Mouse (Mus musculus): ENCODE data around the gene Fbxw2. TPM values are rescaled to one million over a fixed set of nuclear protein-coding genes. Genes with fewer than 3 reads are reported as not detected.
"Not testable (repeated sequence)": the region's sequence is repeated elsewhere in the genome, so short reads cannot be mapped to it uniquely, and the experiment has no call there.

Gene Fbxw2
- polyA plus RNA-seq, 1 experiment from 2014 or later = 69.3 TPM

DNA sequence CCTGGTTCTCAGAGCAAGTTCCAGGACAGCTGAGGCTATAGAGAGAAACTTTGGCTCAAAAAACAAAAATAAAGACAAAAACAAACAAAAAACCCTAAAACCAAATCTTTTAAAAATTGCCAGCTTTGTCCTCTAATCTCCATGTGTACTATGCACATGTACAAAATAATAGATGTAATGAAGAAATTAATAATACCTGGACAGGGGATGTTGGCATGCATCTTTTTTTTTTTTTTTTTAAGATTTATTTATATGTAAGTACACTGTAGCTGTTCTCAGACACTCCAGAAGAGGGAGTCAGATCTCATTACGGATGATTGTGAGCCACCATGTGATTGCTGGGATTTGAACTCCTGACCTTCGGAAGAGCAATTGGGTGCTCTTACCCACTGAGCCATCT is 33.6 kb downstream of the Fbxw2 start:
- ATAC-seq (ENCODE audit: low read depth); H3K36me3 ChIP-seq (ENCODE audit: control insufficient read depth, insufficient read depth, low read length); H3K27ac ChIP-seq (ENCODE audit: low read depth, low read length); H3K9me3 ChIP-seq (ENCODE audit: control insufficient read depth, low read length); H3K27me3 ChIP-seq (ENCODE audit: control insufficient read depth, insufficient read depth, low read length); H3K4me2 ChIP-seq (ENCODE audit: low read depth, low read length); H3K4me1 ChIP-seq (ENCODE audit: control insufficient read depth, insufficient read depth, low read length); H3K4me3 ChIP-seq (ENCODE audit: low read depth, low read length); H3K9ac ChIP-seq (replicated peaks; ENCODE audit: low read depth, low read length): not testable (repeated sequence)
- WGBS = 87% methylated on average over 2 of the region's 2 CpGs

DNA sequence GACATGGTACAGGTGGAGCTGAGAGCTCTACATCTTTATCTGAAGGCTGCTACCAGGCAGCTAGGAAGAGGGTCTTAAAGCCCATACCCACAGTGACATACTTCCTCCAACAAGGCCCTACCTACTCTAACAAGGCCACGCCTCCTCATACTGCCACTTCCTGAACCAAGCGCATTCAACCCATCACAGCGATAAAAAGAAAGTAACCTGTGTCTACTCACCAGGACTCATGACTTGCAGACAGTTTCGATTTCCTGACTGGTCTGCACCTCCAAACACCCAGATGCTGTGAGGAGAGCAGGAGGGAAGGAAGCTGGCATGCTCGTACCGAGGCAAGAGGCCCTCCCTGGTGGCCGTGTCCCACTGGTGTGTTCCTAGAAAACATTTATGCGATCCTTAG is 35.8 kb downstream of the Fbxw2 start:
- Histone ChIP-seq H3K36me3 (ENCODE audit: control insufficient read depth, insufficient read depth, low read length) (peaks cover 3% of the 10 kb centered on the region; the same call in 1 of the 2 replicates), H3K4me1 (ENCODE audit: control insufficient read depth, insufficient read depth, low read length) (no peaks in the 10 kb centered on the region), H3K27ac (ENCODE audit: low read depth, low read length) (no peak overlapping the region), H3K9ac (replicated peaks; ENCODE audit: low read depth, low read length) (no peak overlapping the region), H3K9me3 (ENCODE audit: control insufficient read depth, low read length) (no peaks in the 10 kb centered on the region), H3K27me3 (ENCODE audit: control insufficient read depth, insufficient read depth, low read length) (no peaks in the 10 kb centered on the region), H3K4me3 (ENCODE audit: low read depth, low read length) (no peak overlapping the region), H3K4me2 (ENCODE audit: low read depth, low read length) (no peak overlapping the region)
- ATAC-seq (ENCODE audit: low read depth) = no peak
- 93% methylated on average over 8 of the region's 8 CpGs for WGBS

DNA sequence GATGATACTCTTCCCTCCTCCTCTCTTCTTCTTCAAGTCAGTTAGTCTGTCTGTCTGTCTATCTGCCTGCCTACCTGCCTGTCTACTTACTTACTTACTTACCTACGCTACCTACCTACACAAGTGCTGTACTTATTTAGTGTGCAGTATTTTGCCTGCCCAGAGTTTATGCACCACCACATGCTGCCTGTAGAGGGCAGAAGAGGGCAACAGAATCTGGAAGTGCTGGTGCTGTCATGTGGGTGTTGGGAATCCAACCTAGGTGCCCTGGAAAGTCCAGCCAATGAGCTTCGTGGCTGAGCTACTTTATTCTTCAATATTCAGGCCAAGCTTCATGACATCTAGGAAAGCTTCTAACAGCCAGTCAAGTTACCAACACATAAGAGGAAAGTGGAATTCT is 42.0 kb downstream of the Fbxw2 start:
- H3K36me3 ChIP-seq (ENCODE audit: control insufficient read depth, insufficient read depth, low read length) = peaks cover 8% of the 10 kb centered on the region
- 70% methylated on average over 2 of the region's 2 CpGs for WGBS

DNA sequence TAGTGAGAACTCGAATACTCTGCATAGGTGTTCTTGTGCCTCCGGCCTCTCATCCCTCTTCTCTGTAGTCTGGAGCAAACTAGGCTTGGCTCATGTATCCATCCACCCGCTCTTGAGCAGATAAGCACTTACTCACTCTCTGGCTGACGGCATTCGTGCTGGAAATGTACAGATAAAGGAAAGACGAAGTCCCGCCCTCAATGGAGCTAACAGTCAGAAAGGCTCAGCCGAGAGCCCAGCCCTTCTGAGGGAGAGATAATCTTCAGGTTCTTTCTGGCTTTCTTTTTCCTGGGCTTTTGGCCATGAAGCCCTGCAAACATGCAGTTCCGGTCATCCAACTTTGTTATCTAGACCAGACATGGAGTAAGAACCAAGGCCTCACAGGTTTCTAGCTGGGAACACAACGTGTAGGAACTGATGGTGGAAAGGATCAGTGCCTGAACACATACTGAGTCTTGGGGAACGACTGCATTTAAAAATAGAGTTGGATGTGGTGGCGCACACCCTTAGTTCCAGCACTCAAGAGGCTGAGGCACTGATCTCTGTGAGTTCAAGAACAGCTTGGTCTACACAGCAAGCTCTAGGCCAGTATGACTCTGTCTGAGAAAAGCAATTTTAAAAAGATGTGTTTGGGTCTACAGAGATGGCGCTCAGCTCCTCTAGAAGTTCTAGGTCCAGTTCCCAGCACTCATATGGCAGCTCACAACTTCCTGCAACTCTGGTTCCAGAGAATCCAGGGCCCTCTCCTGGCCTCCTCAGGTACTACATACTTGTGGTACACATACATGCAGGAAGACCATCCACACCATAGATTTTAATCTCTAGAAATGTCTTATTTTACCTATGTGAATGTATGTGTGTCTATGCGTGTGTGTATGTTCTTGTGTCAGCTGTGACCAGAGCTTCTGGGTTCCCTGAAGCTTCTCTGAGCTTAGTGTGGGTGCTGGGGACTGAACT is 42.8 kb downstream of the Fbxw2 start:
- Histone ChIP-seq H3K9ac (replicated peaks; ENCODE audit: low read depth, low read length) (no peak overlapping the region), H3K4me1 (ENCODE audit: control insufficient read depth, insufficient read depth, low read length) (no peaks in the 10 kb centered on the region), H3K4me3 (ENCODE audit: low read depth, low read length) (no peak overlapping the region), H3K27ac (ENCODE audit: low read depth, low read length) (no peak overlapping the region), H3K4me2 (ENCODE audit: low read depth, low read length) (no peak overlapping the region), H3K36me3 (ENCODE audit: control insufficient read depth, insufficient read depth, low read length) (peaks cover 15% of the 10 kb centered on the region), H3K9me3 (ENCODE audit: control insufficient read depth, low read length) (no peaks in the 10 kb centered on the region), H3K27me3 (ENCODE audit: control insufficient read depth, insufficient read depth, low read length) (no peaks in the 10 kb centered on the region)
- ATAC-seq (ENCODE audit: low read depth) = no peak
- WGBS = 94% methylated on average over 14 of the region's 14 CpGs

More for the DNA sequence above, 42.0 kb downstream of the Fbxw2 start:
- Histone ChIP-seq H3K4me2 (ENCODE audit: low read depth, low read length) (no peak overlapping the region), H3K9me3 (ENCODE audit: control insufficient read depth, low read length) (no peaks in the 10 kb centered on the region), H3K27ac (ENCODE audit: low read depth, low read length) (no peak overlapping the region), H3K4me1 (ENCODE audit: control insufficient read depth, insufficient read depth, low read length) (no peaks in the 10 kb centered on the region), H3K27me3 (ENCODE audit: control insufficient read depth, insufficient read depth, low read length) (no peaks in the 10 kb centered on the region), H3K4me3 (ENCODE audit: low read depth, low read length) (no peak overlapping the region), H3K9ac (replicated peaks; ENCODE audit: low read depth, low read length) (no peak overlapping the region)
- no peak for ATAC-seq (ENCODE audit: low read depth)

DNA sequence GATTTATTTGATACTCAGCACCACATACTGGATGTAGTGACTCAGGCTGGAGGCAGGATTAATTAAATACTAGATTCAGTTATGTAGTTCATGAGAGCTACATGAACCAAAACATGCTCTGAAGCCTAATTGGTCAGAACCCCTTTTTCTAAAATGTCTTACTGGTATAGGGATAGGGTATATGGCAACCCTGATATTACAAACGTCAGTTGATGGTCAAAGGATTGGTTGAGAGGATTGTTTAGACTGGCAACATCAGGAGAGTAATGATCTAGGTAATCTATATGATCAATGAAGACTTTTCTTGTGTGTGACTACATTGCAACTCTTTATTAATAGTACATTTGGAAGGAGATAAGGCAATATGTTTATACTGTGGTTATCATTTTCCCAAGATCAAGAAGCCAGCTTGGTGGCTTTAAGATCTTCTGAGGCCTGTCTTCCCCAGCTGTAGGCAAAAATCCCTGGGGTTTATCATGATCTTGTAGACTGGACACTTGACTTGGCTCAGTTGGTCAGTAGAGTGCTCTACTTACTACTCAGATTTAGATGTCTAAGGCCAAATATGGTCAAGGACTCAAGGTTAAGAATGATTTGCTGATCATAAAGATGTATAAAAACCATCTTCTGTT is 48.8 kb downstream of the Fbxw2 start:
- WGBS = 68% methylated on average over 1 of the region's 1 CpGs
- Histone ChIP-seq H3K27ac (ENCODE audit: low read depth, low read length) (no peak overlapping the region), H3K27me3 (ENCODE audit: control insufficient read depth, insufficient read depth, low read length) (no peaks in the 10 kb centered on the region), H3K9ac (replicated peaks; ENCODE audit: low read depth, low read length) (no peak overlapping the region), H3K9me3 (ENCODE audit: control insufficient read depth, low read length) (no peaks in the 10 kb centered on the region), H3K4me2 (ENCODE audit: low read depth, low read length) (peak overlapping the region; percentile 15; the same call in 1 of the 2 replicates), H3K36me3 (ENCODE audit: control insufficient read depth, insufficient read depth, low read length) (peaks cover 50% of the 10 kb centered on the region), H3K4me1 (ENCODE audit: control insufficient read depth, insufficient read depth, low read length) (peaks cover 39% of the 10 kb centered on the region), H3K4me3 (ENCODE audit: low read depth, low read length) (no peak overlapping the region)
- no peak for ATAC-seq (ENCODE audit: low read depth)

DNA sequence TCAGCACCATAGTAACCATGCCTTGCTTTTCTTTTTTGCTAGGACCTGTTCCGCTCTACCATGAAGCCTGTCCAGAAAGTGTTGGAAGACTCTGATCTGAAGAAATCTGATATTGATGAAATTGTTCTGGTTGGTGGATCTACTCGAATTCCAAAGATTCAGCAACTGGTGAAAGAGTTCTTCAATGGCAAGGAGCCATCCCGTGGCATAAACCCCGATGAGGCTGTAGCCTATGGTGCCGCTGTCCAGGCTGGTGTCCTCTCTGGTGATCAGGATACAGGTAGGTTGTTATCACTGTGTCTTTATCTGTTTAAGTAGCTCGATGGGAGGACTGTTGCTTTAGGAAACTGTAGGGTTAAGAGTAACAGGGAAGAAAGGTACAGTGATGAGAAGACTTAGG is 51.6 kb downstream of the Fbxw2 start:
- Histone ChIP-seq H3K36me3 (ENCODE audit: control insufficient read depth, insufficient read depth, low read length) (peaks cover 49% of the 10 kb centered on the region), H3K4me3 (ENCODE audit: low read depth, low read length) (peak overlapping the region; percentile 9; the same call in 1 of the 2 replicates), H3K27me3 (ENCODE audit: control insufficient read depth, insufficient read depth, low read length) (no peaks in the 10 kb centered on the region), H3K9me3 (ENCODE audit: control insufficient read depth, low read length) (no peaks in the 10 kb centered on the region), H3K4me1 (ENCODE audit: control insufficient read depth, insufficient read depth, low read length) (peaks cover 45% of the 10 kb centered on the region), H3K27ac (ENCODE audit: low read depth, low read length) (no peak overlapping the region), H3K4me2 (ENCODE audit: low read depth, low read length) (peak overlapping the region; percentile 85), H3K9ac (replicated peaks; ENCODE audit: low read depth, low read length) (no peak overlapping the region)
- WGBS = 91% methylated on average over 6 of the region's 6 CpGs
- ATAC-seq (ENCODE audit: low read depth) = no peak

DNA sequence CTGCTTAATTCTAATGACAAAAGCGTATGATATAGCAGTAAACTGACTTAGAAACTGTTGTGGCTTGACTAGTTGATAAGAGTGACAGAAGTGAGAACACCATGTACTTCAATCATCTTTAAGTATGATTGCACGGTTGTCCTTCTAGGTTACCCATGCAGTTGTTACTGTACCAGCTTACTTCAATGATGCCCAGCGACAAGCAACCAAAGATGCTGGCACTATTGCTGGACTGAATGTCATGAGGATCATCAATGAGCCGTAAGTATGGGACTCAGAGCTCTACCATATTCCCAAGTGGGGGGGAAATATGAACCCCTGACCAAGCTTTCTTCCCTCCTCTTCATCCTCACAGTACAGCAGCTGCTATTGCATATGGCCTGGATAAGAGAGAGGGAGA is 52.4 kb downstream of the Fbxw2 start:
- peak overlapping the region; percentile 96 for H3K4me3 ChIP-seq (ENCODE audit: low read depth, low read length)
- 97% methylated on average over 4 of the region's 4 CpGs for WGBS
- H3K9me3 ChIP-seq (ENCODE audit: control insufficient read depth, low read length) = no peaks in the 10 kb centered on the region
- peaks cover 41% of the 10 kb centered on the region for H3K36me3 ChIP-seq (ENCODE audit: control insufficient read depth, insufficient read depth, low read length)
- peak overlapping the region; percentile 85 for H3K4me2 ChIP-seq (ENCODE audit: low read depth, low read length)
- no peak overlapping the region for H3K9ac ChIP-seq (replicated peaks; ENCODE audit: low read depth, low read length)
- no peak overlapping the region for H3K27ac ChIP-seq (ENCODE audit: low read depth, low read length)
- H3K27me3 ChIP-seq (ENCODE audit: control insufficient read depth, insufficient read depth, low read length) = no peaks in the 10 kb centered on the region
- ATAC-seq (ENCODE audit: low read depth) = no peak
- peaks cover 45% of the 10 kb centered on the region for H3K4me1 ChIP-seq (ENCODE audit: control insufficient read depth, insufficient read depth, low read length)

DNA sequence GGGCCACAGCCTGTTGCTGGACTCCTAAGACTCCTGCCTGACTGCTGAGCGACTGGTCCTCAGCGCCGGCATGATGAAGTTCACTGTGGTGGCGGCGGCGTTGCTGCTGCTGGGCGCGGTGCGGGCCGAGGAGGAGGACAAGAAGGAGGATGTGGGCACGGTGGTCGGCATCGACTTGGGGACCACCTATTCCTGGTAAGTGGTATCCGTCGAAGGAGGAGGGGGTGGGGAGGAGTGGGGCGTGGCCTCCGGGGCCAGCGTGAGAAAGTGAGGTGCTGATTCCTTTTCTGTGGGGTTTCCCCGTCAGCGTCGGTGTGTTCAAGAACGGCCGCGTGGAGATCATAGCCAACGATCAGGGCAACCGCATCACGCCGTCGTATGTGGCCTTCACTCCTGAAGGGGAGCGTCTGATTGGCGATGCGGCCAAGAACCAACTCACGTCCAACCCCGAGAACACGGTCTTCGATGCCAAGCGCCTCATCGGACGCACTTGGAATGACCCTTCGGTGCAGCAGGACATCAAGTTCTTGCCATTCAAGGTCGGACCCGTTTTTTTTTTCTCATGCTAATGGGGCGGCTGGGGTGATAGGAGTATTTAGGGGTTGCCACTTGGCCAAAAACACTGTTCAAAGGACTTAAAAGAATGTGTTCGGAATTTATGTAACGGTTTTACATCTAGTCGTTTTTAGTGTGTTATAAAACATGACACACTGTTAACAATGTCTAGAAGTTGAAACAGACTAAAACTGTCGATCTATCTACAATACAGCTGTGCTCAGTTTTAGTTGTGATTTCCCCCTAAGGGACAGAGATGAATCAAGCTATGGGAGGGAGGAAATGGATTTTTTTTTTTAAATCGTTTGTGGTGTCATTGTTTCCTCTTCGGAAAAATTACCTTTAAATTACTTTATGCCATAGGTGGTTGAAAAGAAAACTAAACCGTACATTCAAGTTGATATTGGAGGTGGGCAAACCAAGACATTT is 53.6 kb downstream of the Fbxw2 start:
- Histone ChIP-seq H3K4me1 (ENCODE audit: control insufficient read depth, insufficient read depth, low read length) (peaks cover 45% of the 10 kb centered on the region), H3K27me3 (ENCODE audit: control insufficient read depth, insufficient read depth, low read length) (no peaks in the 10 kb centered on the region), H3K4me2 (ENCODE audit: low read depth, low read length) (peak overlapping the region; percentile 85), H3K27ac (ENCODE audit: low read depth, low read length) (peak overlapping the region; percentile 93), H3K9ac (replicated peaks; ENCODE audit: low read depth, low read length) (peak overlapping the region; percentile 97), H3K36me3 (ENCODE audit: control insufficient read depth, insufficient read depth, low read length) (peaks cover 32% of the 10 kb centered on the region), H3K9me3 (ENCODE audit: control insufficient read depth, low read length) (no peaks in the 10 kb centered on the region), H3K4me3 (ENCODE audit: low read depth, low read length) (peak overlapping the region; percentile 96)
- WGBS = 4% methylated on average over 50 of the region's 50 CpGs
- peak; percentile 38 for ATAC-seq (ENCODE audit: low read depth)

Measured in neural tube, embryonic 14.5 days (tissue).